9 mouse cellular contexts compared by ENCODE assay signal in genomic region chr3:98060981-98061660, GRCm38 (mm10). TPM values are rescaled to one million over a fixed set of nuclear protein-coding genes. Genes with fewer than 3 reads are reported as not detected.
A peak's percentile ranks its signal among the peaks of the same experiment; 100 is the strongest.
DNase-seq lines count a peak whose midpoint lies in the region; ATAC-seq and TF ChIP-seq lines count a peak whose summit lies in the region.
"Had no signal": no experiment of that assay in that cellular context is flagged by ENCODE, and none has a peak within 500 bp of the region (broad histone marks: within the 10 kb centered on the region; RNA-seq: fewer than 3 reads in every experiment).

No protein-coding gene starts in this region.

- no peak overlapping the region for H3K4me2 ChIP-seq in neural tube, embryonic 11.5 days (ENCODE audit: low read depth)
- peak overlapping the region; percentile 4; the same call in 1 of the 2 replicates for H3K4me2 ChIP-seq in limb, embryonic 14.5 days (replicated peaks; ENCODE audit: low read depth, low read length, severe bottlenecking)
- no peak overlapping the region for H3K4me2 ChIP-seq in stomach, embryonic 15.5 days

- no peak overlapping the region for H3K9ac ChIP-seq in neural tube, embryonic 11.5 days (ENCODE audit: low read length)
- H3K9ac ChIP-seq in limb, embryonic 14.5 days (ENCODE audit: low read depth, low read length, severe bottlenecking): no peak overlapping the region
- H3K9ac ChIP-seq in stomach, embryonic 15.5 days: no peak overlapping the region

- no peak for DNase-seq in gastrocnemius, adult 2 months
- DNase-seq in gastrocnemius, adult 8-10 months (ENCODE audit: low spot score in 2 of 2): no peak
- DNase-seq in neural tube, embryonic 11.5 days (ENCODE audit: low spot score): peak; percentile 28
- DNase-seq in neural tube, embryonic 10.5 days (ENCODE audit: extremely low spot score, low spot score): no peak
- peak; percentile 71 for DNase-seq in limb, embryonic 14.5 days (ENCODE audit: low spot score)
- no peak for DNase-seq in adrenal gland, postnatal 25 days
- DNase-seq: cerebellum, postnatal 14 days had no signal

- peaks cover 19% of the 10 kb centered on the region for H3K4me1 ChIP-seq in neural tube, embryonic 11.5 days (ENCODE audit: control insufficient read depth, insufficient read depth, low read length)
- H3K4me1 ChIP-seq in limb, embryonic 14.5 days (ENCODE audit: control insufficient read depth, insufficient read depth, low read length): peaks cover 85% of the 10 kb centered on the region
- peaks cover 34% of the 10 kb centered on the region for H3K4me1 ChIP-seq in stomach, embryonic 15.5 days

- H3K27me3 ChIP-seq in neural tube, embryonic 11.5 days (ENCODE audit: control insufficient read depth, insufficient read depth, low read length): no peaks in the 10 kb centered on the region
- no peaks in the 10 kb centered on the region for H3K27me3 ChIP-seq in limb, embryonic 14.5 days (ENCODE audit: control insufficient read depth, insufficient read depth, low read length)
- no peaks in the 10 kb centered on the region for H3K27me3 ChIP-seq in stomach, embryonic 15.5 days (replicated peaks)

- no peaks in the 10 kb centered on the region for H3K9me3 ChIP-seq in neural tube, embryonic 11.5 days (ENCODE audit: control insufficient read depth, low read length)
- no peaks in the 10 kb centered on the region for H3K9me3 ChIP-seq in limb, embryonic 14.5 days (ENCODE audit: control insufficient read depth, low read length)
- H3K9me3 ChIP-seq in stomach, embryonic 15.5 days: no peaks in the 10 kb centered on the region

- ATAC-seq in neural tube, embryonic 11.5 days (ENCODE audit: insufficient read depth, low FRiP score, low TSS enrichment): no peak
- ATAC-seq in limb, embryonic 14.5 days (ENCODE audit: low FRiP score, low read depth): peak; percentile 55
- peak; percentile 20; the same call in 1 of the 2 replicates for ATAC-seq in stomach, embryonic 15.5 days (ENCODE audit: insufficient read depth, low FRiP score, low read depth)
- ATAC-seq in inflammation-experienced regulatory T-cells, adult 6 months: no peak

- H3K4me3 ChIP-seq in gastrocnemius, adult 2 months: no peak overlapping the region
- no peak overlapping the region for H3K4me3 ChIP-seq in neural tube, embryonic 11.5 days (ENCODE audit: low read depth, low read length)
- no peak overlapping the region for H3K4me3 ChIP-seq in limb, embryonic 14.5 days (replicated peaks; ENCODE audit: low read length)
- no peak overlapping the region for H3K4me3 ChIP-seq in stomach, embryonic 15.5 days (replicated peaks)

- intact Hi-C loops in gastrocnemius, adult 2 months (cut with DNase I): loop anchor here (5.0 kb wide), 1 partner anchor 46 kb away; no protein-coding TSS in a partner anchor

- no peak for TF ChIP-seq POLR2A in limb, embryonic 14.5 days (IDR thresholded peaks at IDR 0.05; ENCODE audit: borderline replicate concordance, extremely low read depth, insufficient read depth, insufficient read length)

- 22% methylated on average over 7 of the region's 7 CpGs for WGBS in neural tube, embryonic 11.5 days
- 6% methylated on average over 7 of the region's 7 CpGs for WGBS in limb, embryonic 14.5 days
- WGBS in stomach, embryonic 15.5 days: 12% methylated on average over 7 of the region's 7 CpGs

- TF ChIP-seq CTCF in gastrocnemius, adult 2 months (IDR thresholded peaks at IDR 0.05): no peak

- H3K27ac ChIP-seq in gastrocnemius, adult 2 months: peak overlapping the region; percentile 51; the same call in 1 of the 2 replicates
- H3K27ac ChIP-seq in neural tube, embryonic 11.5 days (ENCODE audit: low read depth, low read length): no peak overlapping the region
- peak overlapping the region; percentile 96 for H3K27ac ChIP-seq in limb, embryonic 14.5 days (replicated peaks; ENCODE audit: low read depth, low read length)
- peak overlapping the region; percentile 95 for H3K27ac ChIP-seq in stomach, embryonic 15.5 days

- no peaks in the 10 kb centered on the region for H3K36me3 ChIP-seq in neural tube, embryonic 11.5 days (ENCODE audit: control insufficient read depth, insufficient read depth, low read length)
- H3K36me3 ChIP-seq in limb, embryonic 14.5 days (ENCODE audit: control insufficient read depth, insufficient read depth, low read length): 0 out of 2 replicates have a peak, but pooled peaks cover 4% of the 10 kb centered on the region
- no peaks in the 10 kb centered on the region for H3K36me3 ChIP-seq in stomach, embryonic 15.5 days

RNA-seq across cellular contexts. Expression of gene Notch2, which starts 47.8 kb away (rescaled TPM):
- 10 to 100 TPM in 1 of 2 experiments, 1 to 10 TPM in 1; 8.7 to 10.3 TPM for total RNA-seq in gastrocnemius, adult 2 months (2021)
- 1 to 10 TPM; 5.6 to 7.9 (median 6.9) TPM for total RNA-seq in gastrocnemius, adult 8-10 months (2022)
- polyA plus RNA-seq in neural tube, embryonic 11.5 days (2014; fragmentation: Nextera tagmentation; extraction: Ambion mirVana): 22.3 and 24.6 TPM in 2 replicates
- polyA plus RNA-seq in limb, embryonic 14.5 days (2012; rRNA removed): 38.7 and 49.0 TPM in 2 replicates
- 48.5 and 54.2 TPM in 2 replicates for polyA plus RNA-seq in limb, embryonic 14.5 days (2014; fragmentation: Nextera tagmentation; extraction: Ambion mirVana)
- polyA plus RNA-seq in stomach, embryonic 15.5 days (2015; fragmentation: Nextera tagmentation; extraction: Ambion mirVana): 21.4 and 24.7 TPM in 2 replicates
- 10 to 100 TPM; 13.2 to 20.4 (median 15.1) TPM for polyA plus RNA-seq in inflammation-experienced regulatory T-cells, adult 6 months (2017; shearing (Covaris generic))
- total RNA-seq in adrenal gland, postnatal 25 days (2021): 52.3 and 80.9 TPM in 2 replicates

Comparison
In these comparisons a context has a peak if more than half of its experiments do, and no peak if none do; other contexts are left out.
1. DNase-seq: peak in neural tube, embryonic 11.5 days (single experiment) and limb, embryonic 14.5 days (single experiment); none in gastrocnemius, adult 2 months (single experiment), gastrocnemius, adult 8-10 months (0 of 2), neural tube, embryonic 10.5 days (single experiment) and adrenal gland, postnatal 25 days (single experiment).
2. ATAC-seq: peak in limb, embryonic 14.5 days (single experiment) and stomach, embryonic 15.5 days (single experiment); none in neural tube, embryonic 11.5 days (single experiment) and inflammation-experienced regulatory T-cells, adult 6 months (single experiment).